Mouse (Mus musculus): ENCODE data around the gene Col5a1.

Col5a1 gene

DNA sequence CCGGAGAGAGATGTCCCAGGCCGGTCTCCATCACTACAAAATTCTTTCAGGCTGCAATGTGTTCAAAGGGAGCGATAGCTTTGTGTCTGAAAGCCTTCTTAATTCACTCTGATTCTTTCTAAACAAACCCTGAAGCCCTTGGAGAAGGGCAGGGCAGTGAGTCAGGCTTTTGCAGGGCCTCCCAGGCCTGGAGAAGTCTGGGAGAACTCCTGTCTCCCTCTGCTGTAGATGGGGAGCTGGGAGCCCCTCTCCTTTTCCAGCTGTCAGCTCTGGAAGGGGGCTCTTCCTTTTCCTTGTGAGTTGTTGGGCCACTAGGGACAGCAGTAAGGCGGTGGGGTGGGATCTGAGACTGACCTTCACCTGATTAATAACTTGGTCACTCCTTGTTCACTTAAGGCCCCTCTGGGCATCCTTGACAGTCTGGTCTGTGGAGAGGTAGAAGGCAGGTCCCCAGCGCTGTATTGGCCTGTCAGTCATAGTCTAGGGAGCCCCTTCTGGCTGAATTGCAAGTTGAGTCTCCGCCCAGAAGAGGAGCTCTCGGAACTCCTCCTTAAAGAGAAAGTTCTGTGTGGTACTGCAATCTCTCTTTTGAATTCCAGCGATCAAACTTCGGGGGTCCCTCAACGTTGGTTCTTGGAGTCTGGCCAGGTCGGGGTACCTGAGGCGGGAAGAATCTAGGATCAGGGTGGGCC lies 623 bp upstream of the Col5a1 start:
- in situ Hi-C loops (cut with MseI, MboI): loop anchor here (5.0 to 10.0 kb wide), 2 partner anchors 111 to 113 kb away; no protein-coding TSS in a partner anchor

DNA sequence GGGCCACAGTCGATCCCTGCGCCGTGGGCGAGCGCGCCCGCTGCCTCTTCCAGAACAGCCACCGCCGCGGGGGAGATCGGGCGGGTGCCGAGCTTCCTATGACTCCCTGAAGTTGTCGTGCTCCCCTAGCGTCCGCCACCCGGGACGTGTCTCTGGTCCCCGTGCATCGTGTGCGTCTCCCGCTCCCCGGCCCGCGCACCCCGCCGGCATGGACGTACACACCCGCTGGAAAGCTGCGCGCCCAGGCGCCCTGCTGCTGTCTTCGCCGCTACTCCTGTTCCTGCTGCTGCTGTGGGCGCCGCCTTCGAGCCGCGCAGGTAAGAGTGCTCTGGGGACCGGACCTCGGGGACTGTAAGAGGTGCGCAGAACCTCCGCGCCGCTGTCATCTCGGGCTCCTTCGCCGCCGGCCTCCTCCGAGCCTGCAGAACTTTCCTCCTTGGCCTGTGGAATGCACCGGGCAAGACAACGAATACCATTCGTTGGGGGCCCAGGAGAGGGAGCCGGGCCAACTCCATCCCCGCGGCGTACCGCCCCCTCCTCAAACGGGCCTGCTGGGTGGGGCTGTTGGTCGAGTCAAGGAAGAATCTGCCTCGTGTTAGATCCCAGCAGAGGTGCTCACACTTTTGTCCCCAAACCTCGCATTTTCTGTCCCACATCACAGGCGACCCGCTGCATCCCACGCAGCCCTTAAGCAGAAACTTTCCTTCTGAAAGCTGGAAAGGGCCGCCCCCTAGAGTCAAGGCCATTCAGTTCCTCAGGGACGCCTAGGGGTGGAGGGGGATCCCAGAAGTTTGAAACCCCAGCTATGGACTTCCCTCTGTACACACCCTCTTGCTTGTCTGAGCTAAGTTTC lies 609 bp downstream of the Col5a1 start:
- in situ Hi-C loops (cut with MseI, MboI): loop anchor here (5.0 to 10.0 kb wide), 2 partner anchors 112 to 115 kb away; no protein-coding TSS in a partner anchor

DNA sequence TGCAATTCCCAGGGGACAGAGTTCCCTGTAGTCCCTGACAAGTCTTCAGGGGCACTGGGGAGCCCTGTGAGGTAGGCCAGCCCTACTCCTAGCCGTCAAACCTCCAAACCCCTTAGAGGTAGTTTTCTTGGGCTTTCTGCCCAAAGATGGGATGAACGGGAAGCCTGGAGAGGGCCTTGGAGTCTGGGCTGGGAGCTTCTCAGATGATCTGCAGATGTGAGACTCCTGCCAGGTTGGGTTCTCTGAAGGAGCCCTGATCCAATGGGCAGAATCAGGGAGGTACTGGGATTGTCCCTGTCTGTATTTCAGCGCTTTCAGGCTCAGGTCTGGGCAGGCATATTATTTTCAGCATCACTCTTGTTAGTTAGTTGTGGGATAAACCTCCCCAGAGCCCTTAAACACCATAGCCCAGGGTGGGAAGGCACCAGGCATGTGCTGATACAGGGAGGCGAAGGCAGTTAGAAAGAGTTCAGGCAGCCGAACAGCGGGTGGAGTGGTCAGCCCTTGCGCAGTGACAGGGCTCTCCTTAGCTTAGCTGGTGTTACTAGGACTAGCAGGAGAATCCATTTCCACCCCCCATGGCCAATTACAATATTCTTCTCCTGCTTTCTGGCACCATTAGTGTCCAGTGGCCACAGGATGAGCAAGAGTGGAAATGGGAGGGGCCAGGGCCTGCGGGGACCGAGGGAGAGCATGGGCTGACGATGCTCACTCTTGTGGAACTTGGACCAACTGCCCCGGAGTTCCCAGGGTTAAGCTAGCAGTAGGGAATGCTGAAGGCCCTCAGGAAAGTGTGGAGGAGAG lies 1.4 kb downstream of the Col5a1 start:
- in situ Hi-C loops (cut with MseI, MboI): loop anchor here (5.0 to 10.0 kb wide), 2 partner anchors 113 to 115 kb away; no protein-coding TSS in a partner anchor

DNA sequence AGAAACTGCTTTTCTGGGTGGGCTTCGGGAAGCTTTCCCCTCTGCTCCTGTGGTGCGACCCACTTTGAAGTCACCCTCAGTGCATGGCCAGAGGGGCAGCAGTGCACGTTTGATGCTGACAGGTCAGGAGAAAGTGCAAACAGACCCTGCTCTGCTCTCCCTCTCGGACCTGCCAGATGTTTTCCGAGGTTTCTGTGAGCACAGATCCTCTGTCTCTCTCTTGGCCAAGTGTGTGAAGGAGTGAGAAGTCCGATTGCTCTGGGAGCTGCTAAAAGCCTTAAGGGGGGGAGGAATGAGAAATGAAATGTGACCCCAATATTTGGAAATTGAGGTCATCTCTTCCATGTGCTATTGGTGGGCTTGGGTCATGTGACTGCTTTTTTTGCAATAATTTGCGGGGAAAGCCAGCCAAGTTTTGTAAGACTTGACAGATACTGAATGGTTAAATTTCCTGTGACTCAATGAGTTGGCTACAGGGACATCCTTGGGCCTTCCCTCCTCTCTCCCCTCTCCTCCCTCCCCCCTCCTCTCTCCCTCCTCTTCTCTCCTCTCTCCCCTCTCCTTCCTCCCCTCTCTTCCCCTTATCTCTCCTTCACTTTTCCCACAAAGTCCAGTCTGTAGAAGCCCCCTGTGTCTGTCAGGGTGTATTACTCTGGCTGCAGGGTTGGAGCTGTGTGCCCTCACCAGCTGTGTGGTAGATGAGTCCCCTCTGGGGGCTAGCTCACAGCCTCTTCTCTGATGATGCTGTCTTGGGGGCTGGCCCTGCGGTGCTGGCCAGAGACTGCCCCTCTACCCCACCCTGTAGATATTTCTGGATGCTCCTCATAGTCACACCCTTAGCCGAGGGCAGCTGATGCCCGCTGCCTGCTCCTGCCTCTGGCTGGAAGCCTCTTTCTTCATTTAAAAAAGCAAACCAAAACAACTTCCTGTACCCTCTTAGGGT lies 2.6 kb downstream of the Col5a1 start:
- in situ Hi-C loops (cut with MseI, MboI): loop anchor here (5.0 to 10.0 kb wide), 2 partner anchors 114 to 117 kb away; no protein-coding TSS in a partner anchor

DNA sequence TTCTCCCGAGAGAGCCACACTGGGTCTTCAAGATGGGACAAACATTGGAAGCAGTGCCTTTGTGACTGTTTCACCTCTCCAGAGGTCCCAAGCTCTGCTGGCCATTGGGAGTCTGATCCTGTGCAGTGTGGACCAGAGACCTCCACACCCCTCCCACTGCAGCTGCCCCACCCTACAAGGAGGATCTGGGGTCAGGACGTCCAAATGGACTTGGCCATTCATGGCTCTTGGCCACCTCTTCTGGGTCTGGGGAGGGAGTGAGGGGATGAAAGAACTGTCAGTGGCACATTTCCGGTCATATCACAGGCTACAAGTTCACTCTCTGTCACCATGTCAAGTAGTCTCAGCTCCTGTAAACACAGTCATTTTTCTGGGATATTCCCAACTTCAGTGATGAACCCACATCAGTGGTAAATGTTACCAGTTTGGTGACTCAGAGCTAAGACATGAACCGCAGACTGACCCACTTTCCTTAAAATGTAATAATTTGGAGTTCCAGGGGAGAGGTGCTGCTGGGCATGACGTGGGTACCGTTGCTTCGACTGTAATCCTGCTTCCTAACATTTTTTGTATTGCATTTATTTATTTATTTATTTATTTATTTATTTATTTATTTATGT lies 5.8 kb downstream of the Col5a1 start:
- in situ Hi-C loops (cut with MseI, MboI): no loop called here

DNA sequence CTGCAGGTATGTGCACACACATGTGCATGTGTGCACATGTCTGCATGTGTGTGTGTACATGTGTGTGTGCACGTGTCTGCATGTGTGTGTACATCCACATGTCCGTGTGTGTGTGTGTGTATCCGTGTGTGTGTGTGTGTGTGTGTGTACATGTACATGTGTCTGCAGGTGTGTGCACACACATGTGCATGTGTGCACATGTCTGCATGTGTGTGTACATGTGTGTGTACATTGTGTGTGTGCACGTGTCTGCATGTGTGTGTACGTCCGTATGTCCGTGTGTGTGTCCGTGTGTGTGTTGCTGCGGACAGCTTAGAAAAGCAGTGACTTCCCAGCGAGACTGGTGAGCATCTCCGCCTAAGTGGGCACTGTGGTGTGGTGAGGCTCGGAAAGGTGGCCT lies 6.8 kb downstream of the Col5a1 start:
- in situ Hi-C loops (cut with MseI, MboI): no loop called here

DNA sequence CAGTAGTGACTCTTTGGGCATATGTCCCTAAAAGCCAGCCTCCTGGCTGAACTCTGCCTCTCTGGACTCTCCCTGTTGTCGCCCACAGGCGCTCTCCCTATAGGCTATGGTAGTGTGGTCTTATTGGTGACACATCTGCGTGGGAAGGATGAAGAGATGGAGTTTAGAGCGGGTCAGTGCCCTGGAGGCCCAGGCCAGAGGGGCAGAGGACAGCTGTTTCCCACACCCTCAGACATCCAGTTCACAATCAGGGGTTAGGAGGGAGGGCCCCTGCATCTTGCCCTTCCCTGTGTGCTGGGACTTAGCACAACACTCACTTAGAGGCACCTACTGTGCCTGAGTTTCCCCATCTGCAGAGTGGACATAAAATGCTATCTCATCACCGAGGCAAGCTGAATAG lies 8.8 kb downstream of the Col5a1 start:
- in situ Hi-C loops (cut with MseI, MboI): no loop called here

DNA sequence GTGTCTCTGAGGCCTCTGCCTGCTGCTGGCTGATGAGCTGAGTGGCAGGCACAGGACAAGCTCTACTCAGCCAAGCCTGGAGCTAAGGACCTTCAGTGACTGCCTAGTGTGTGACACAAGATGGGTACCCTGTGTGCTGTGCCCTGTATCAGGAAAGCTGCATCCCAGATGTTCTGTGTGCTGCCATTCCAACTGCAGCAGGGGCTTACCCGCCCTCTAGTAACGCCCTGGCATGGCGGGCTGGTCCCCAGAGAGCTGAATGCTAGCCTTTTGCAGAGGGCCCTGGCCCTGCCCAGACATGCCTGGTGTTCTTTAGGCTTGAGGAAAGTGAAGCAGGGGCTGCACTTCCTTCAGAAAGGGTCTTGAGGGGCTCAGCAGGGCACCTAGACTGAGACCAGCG lies 9.4 kb downstream of the Col5a1 start:
- in situ Hi-C loops (cut with MseI, MboI): no loop called here

DNA sequence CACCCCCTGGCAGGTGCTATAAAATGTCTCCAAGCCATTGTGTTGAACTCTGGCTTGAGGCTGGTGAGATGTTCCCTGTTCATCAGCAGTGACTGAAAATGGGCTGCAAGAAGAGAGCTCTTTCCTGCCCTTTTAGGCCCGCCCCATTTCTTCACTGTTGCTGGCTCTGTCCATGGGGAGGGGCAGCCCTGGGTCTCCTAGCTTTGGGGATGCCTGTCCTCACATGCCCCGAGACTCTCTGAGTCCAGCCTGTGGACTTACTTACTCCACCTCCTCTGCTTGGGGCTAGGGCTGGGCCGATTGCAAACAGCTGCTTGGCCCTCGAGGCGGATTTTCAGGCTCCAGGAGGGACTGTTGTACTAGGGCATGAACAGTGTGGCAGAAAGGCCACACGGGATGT lies 10.9 kb downstream of the Col5a1 start:
- in situ Hi-C loops (cut with MseI, MboI): no loop called here

DNA sequence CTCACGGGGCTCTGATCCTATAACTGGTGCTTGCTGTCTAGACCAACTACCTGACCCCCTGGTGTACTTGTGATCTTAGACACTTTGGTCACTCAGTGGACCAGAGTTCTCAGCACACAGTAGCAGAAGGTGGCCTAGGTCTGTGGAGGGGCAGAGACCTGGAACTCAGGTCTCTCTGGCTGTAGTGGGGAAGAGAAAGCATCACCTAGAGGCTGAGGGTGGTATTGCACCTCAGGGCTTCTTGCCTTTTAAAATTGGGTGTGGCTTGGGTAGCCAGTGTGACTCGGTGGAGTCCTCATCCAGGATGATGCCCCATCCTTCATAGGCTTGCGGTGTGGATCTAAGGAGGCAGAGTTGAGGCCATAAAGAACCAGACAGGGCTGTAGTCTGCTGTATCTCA lies 13.7 kb downstream of the Col5a1 start:
- in situ Hi-C loops (cut with MseI, MboI): no loop called here

DNA sequence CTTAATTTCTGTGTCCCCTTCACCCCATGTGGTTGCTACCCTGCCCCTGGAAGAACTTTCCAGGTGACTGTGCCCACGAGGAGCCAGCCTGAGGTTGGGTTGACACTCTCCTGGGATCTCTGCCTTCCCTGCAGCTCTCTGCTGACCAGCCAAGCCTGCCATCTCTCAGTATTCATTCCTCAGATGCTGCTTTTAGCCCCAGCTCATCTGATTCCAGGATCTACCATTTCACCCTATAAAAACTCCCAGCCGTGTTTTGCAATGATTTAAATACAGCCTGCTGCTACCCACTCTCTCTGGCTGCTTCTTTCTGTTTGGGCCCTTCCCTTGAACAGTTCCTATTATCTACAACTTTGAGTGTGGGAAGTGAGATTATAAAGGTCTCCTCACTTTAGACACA lies 14.9 kb downstream of the Col5a1 start:
- in situ Hi-C loops (cut with MseI, MboI): no loop called here

DNA sequence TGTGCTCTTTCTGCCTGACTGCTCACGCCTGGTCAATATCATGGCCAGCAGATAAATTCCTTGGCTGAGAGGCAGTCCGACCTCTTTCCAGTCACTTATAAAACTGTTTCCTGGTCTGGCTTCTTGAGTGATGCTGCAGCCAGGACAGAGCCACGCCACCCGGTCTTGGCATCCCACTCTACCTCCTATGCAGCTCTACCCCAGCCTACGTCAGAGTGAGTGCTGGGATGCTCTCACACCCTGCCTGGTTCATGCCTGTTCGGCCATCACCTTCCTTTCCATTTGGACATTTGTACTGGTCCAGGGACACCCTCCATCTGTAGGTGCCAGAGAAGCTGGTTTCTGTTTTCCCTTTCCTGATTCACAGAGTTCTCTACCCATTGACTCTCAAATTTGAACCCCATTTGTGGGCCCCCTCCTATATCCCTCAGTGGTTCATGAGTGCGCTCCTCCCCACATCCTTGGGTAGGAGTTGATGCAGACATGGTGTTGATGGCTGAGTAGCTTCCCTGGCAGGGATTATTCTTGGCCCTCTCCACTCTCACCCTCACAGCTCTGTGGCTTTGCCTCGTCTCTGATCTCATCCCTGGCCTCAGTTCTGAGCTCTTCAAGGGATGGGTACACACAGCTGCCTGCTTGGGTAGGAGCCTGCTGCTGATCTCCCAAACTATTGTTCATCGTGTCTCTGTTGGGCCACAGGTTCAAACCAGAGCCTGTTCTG lies 15.5 kb downstream of the Col5a1 start:
- in situ Hi-C loops (cut with MseI, MboI): no loop called here

DNA sequence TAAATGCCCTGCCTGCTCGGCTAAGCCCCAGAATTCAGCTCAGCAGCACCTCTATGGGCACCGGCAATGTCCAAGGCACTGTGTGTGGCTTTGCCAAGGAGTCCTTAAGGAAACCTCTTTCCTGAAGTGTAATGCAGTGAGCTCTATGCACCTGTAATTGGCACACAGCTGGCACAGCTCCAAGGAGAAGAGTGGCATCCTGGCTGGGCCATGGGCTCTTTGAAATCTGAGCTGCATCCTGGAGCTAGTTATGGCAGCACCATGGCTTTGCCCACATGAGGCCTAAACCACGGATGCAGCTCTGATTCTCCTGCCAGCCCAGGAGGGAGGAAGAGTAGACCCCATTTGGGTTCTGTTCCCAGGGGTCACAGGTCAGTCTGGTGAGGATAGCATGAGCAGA lies 16.1 kb downstream of the Col5a1 start:
- in situ Hi-C loops (cut with MseI, MboI): no loop called here

DNA sequence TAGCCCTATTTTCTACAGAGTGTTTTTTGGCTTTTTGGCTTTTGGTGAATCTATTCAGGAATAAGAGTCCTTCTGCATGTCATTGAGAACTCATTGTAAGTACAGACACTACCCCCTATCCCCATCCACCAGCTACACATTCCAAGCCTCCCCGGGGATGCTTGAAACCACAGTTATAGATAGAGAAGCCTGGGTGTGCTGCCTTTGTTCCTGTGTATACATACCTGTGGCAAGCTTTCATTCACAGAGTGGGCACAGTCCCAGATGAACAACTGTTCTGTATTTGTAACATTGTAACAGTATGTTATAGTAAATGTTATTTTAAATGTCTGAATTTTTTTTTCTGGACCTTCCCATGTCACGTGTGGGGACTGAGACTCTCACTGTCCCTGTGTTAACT lies 19.2 kb downstream of the Col5a1 start:
- in situ Hi-C loops (cut with MseI, MboI): no loop called here

DNA sequence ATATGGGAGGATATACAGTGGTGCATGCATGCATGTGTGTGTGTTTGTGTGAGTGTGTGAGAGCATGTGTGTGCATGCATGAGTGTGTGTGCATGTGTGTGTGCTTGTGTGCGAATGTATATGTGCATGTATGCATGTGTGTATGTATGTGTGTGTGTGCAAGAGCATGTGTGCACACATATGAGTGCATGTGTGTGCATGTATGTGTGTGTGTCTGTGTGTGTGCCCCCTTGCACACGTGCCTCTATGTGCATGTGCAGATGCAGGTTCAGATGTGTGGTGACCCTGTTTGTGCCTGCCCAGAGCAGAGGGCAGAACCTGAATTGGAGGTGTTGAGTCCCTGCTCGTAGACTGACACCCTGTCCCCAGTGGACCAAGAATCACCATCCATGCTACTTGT lies 24.3 kb downstream of the Col5a1 start:
- in situ Hi-C loops (cut with MseI, MboI): no loop called here

DNA sequence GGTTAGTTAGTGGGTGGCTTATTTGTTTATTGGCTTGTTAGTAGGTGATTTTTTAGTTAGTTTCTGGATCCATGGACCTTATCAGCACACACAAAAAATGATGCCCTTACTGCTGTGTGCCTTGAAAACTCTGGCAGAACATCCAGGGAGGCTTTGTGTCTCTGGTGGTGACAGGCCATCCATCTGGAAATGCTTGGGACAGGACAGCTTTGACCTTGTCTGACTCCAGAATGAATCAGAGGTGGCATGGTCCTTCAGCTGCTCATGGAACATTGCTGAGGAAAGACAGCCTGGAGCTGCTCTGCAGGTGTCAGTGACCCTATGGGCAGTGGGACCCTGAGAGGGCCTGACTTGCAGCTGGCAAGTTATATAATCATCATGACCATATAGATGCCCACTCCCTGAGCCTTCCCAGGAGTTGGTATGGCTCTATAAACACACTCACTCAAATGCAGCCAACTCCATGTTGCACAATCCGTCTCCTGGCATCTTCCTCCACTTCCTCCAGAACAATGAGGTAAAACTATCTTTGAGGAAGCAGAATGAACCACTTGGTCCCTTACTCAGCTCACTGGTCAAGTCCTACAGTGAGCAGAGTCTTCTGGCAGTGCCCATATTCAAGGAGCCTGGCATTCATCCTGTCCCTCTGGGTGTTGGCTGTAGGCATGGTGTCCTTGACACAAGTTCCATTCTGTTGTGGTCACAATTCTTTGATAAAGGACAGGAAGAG lies 26.5 kb downstream of the Col5a1 start:
- in situ Hi-C loops (cut with MseI, MboI): no loop called here

DNA sequence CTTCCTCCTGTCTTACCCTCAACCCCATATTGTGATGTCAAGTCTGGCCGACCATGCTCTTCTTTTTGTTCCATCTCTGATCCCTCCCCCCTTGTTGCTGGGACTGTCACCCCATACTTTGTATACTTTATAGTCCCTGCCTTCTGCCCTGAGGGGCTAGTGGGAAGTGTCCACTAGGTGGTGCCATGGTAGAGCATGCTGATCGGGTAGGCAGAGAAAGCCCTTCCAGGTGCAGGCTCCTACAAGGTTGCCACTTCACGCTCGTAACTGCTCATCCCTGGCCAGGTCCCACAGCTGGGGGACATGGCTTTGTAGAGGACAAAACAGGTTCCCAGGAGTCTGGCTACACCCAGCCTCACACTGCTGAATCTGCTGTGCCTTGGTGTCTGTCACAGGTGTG lies 29.5 kb downstream of the Col5a1 start:
- in situ Hi-C loops (cut with MseI, MboI): no loop called here

DNA sequence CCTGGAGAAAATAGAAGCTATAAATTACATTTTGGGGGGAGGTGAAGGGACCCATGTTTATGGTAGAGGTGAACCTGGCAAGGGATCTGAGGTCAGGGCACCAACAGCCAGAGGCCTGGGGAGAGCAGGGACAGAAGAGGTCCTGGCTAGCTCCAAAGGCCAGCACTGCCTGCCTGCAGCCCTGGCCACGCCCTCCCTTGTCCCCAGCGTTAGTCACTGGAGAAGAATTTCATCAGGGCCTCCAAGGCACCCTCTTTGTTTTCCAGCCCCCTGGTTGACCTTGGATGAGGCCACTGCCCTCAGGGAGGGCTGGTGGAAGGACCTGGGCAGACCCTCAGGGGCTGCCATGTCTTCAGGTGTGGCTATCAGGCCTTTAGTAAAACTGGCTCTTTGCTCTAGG lies 30.1 kb downstream of the Col5a1 start:
- in situ Hi-C loops (cut with MseI, MboI): no loop called here

DNA sequence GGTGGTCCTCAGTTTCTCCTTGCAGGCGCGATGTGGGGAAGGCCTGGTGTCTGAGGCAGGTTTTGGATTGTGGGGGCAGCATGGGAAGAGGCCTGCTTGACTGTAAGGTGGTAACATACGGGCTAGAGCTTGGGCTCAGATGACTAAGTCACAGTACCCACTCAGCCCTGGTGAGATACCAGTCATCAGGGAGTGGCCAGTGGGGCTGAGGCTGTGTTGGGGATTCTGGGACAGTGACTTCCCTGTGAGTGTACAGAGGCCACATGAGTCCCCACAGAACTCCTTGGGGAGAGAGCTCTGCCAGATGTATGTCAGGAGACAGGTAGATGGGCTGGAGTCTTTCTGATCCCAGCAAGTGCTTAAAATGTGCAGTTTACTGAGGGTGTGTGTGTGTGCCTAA lies 31.0 kb downstream of the Col5a1 start:
- in situ Hi-C loops (cut with MseI, MboI): no loop called here
